Mouse (Mus musculus) CH12.LX (cell line): Measurements from ENCODE around the gene Tex9. TPM values are rescaled to one million over a fixed set of nuclear protein-coding genes. Genes with fewer than 3 reads are reported as not detected.

Experiments
- DNase-seq: peaks from one replicate; pipeline ENCODE4 v3.0.0-alpha.2; 2013; ENCODE audit errors: extremely low read depth
- H3K27ac ChIP-seq: 2 replicates; pipeline ENCODE4 v1.5.1; 2012; ENCODE audit warnings: low read depth, mild to moderate bottlenecking, control low read depth, moderate library complexity; ENCODE audit not compliant: insufficient read depth
- H3K27me3 ChIP-seq: replicated peaks from 2 replicates; pipeline ENCODE3; 2012; ENCODE audit warnings: inconsistent platforms
- H3K36me3 ChIP-seq, 2 experiments: replicated peaks in 1 of 2; 2 replicates each; pipeline versions ENCODE3 to v1.6.1; 2012; ENCODE audit warnings: inconsistent platforms in 1 of 2, low read length in 1 of 2, mild to moderate bottlenecking in 1 of 2, mixed read lengths in 1 of 2, moderate library complexity in 1 of 2; ENCODE audit not compliant: control insufficient read depth in 1 of 2, insufficient read depth in 1 of 2
- H3K4me1 ChIP-seq, 2 experiments: 2 replicates each; pipeline ENCODE4 v1.6.1; 2012; ENCODE audit warnings: inconsistent platforms in 1 of 2, moderate library complexity in 1 of 2; ENCODE audit not compliant: insufficient read depth in 2 of 2, control insufficient read depth in 1 of 2
- H3K4me2 ChIP-seq: 2 replicates; pipeline ENCODE4 v1.6.1; 2012; ENCODE audit warnings: low read depth, mild to moderate bottlenecking, control low read depth; ENCODE audit not compliant: poor library complexity, insufficient read depth, severe bottlenecking
- H3K4me3 ChIP-seq, 3 experiments: fragments of 150-350 bp in 1 of 3; sonication (generic) in 1 of 3; replicated peaks in 1 of 3; 2 replicates each; pipeline versions ENCODE3 to v1.5.1; 2011 to 2012; ENCODE audit warnings: low read depth in 2 of 3, low read length in 2 of 3, mild to moderate bottlenecking in 2 of 3, moderate library complexity in 2 of 3, control low read depth in 1 of 3, improper control_type of control experiment in 1 of 3, inconsistent platforms in 1 of 3, mixed read lengths in 1 of 3; ENCODE audit not compliant: poor library complexity in 1 of 3
- H3K79me2 ChIP-seq: replicated peaks from 2 replicates; pipeline ENCODE4 v1.6.1; 2012; ENCODE audit warnings: mild to moderate bottlenecking, moderate library complexity; ENCODE audit not compliant: control insufficient read depth, poor library complexity, insufficient read depth, severe bottlenecking; ENCODE audit errors: extremely low read depth
- H3K9ac ChIP-seq: 2 replicates; pipeline ENCODE4 v1.6.1; 2012; ENCODE audit warnings: low read depth, mild to moderate bottlenecking, control low read depth, moderate library complexity; ENCODE audit not compliant: insufficient read depth
- H3K9me3 ChIP-seq: replicated peaks from 2 replicates; pipeline ENCODE3; 2012; ENCODE audit warnings: low read length, inconsistent platforms, mixed read lengths
- CHD2 ChIP-seq: IDR thresholded peaks from 2 replicates; pipeline ENCODE4 v1.6.1; 2011; ENCODE audit warnings: low read length, improper control_type of control experiment
- CTCF ChIP-seq, 2 experiments: IDR thresholded peaks in 1 of 2; conservative IDR thresholded peaks in 1 of 2; 2 replicates each; pipeline ENCODE4 v1.5.1; 2011 to 2012; ENCODE audit warnings: low read depth in 2 of 2, low read length in 2 of 2, improper control_type of control experiment in 1 of 2, inconsistent platforms in 1 of 2, mild to moderate bottlenecking in 1 of 2, moderate library complexity in 1 of 2
- ELF1 ChIP-seq: IDR thresholded peaks from 2 replicates; pipeline ENCODE4 v1.6.1; 2014; ENCODE audit warnings: low read depth, mild to moderate bottlenecking, inconsistent platforms, low read length, improper control_type of control experiment
- EP300 ChIP-seq: IDR thresholded peaks from 2 replicates; pipeline ENCODE4 v1.6.1; 2011; ENCODE audit warnings: low read length, improper control_type of control experiment
- IRF4 ChIP-seq: IDR thresholded peaks from 2 replicates; pipeline ENCODE4 v1.6.1; 2014; ENCODE audit warnings: low read depth, mild to moderate bottlenecking, inconsistent platforms, low read length, improper control_type of control experiment
- JUN ChIP-seq: IDR thresholded peaks from 2 replicates; pipeline ENCODE4 v1.6.1; 2011; ENCODE audit warnings: low read depth, mild to moderate bottlenecking, low read length, improper control_type of control experiment, moderate library complexity; ENCODE audit not compliant: insufficient read depth
- KAT2A ChIP-seq: IDR thresholded peaks from 2 replicates; pipeline ENCODE4 v1.6.1; 2012; ENCODE audit warnings: low read length, improper control_type of control experiment, inconsistent platforms; ENCODE audit not compliant: insufficient replicate concordance
- MAFK ChIP-seq: IDR thresholded peaks from 2 replicates; pipeline ENCODE4 v1.6.1; 2011; ENCODE audit warnings: low read length, improper control_type of control experiment; ENCODE audit not compliant: insufficient replicate concordance
- MAX ChIP-seq: IDR thresholded peaks from 2 replicates; pipeline ENCODE4 v1.6.1; 2011; ENCODE audit warnings: low read length, improper control_type of control experiment
- MAZ ChIP-seq: IDR thresholded peaks from 2 replicates; pipeline ENCODE4 v1.6.1; 2012; ENCODE audit warnings: low read depth, mild to moderate bottlenecking, inconsistent platforms, low read length, improper control_type of control experiment, moderate library complexity
- MXI1 ChIP-seq: IDR thresholded peaks from 2 replicates; pipeline ENCODE4 v1.6.1; 2011; ENCODE audit warnings: mild to moderate bottlenecking, low read depth, low read length, improper control_type of control experiment
- MYC ChIP-seq: IDR thresholded peaks from 2 replicates; pipeline ENCODE4 v1.6.1; 2011; ENCODE audit warnings: low read depth, mild to moderate bottlenecking, improper control_type of control experiment, low read length
- NELFE ChIP-seq: IDR thresholded peaks from 2 replicates; pipeline ENCODE4 v1.6.1; 2011; ENCODE audit warnings: low read depth, low read length, improper control_type of control experiment
- POLR2A ChIP-seq: IDR thresholded peaks from 2 replicates; pipeline ENCODE4 v1.6.1; 2011; ENCODE audit warnings: low read depth, mild to moderate bottlenecking, improper control_type of control experiment, low read length
- RAD21 ChIP-seq: IDR thresholded peaks from 2 replicates; pipeline ENCODE4 v1.6.1; 2011; ENCODE audit warnings: low read depth, mild to moderate bottlenecking, low read length, improper control_type of control experiment, moderate library complexity
- SIN3A ChIP-seq: IDR thresholded peaks from 2 replicates; pipeline ENCODE4 v1.6.1; 2012; ENCODE audit warnings: low read length, improper control_type of control experiment, inconsistent platforms
- SMC3 ChIP-seq: IDR thresholded peaks from 2 replicates; pipeline ENCODE4 v1.6.1; 2011; ENCODE audit warnings: low read depth, low read length, improper control_type of control experiment
- TBP ChIP-seq: conservative IDR thresholded peaks from 2 replicates; pipeline ENCODE4 v1.6.1; 2011; ENCODE audit warnings: low read depth, low read length, improper control_type of control experiment
- UBTF ChIP-seq: IDR thresholded peaks from 2 replicates; pipeline ENCODE4 v1.6.1; 2012; ENCODE audit warnings: low read depth, mild to moderate bottlenecking, inconsistent platforms, low read length, improper control_type of control experiment, moderate library complexity
- USF2 ChIP-seq: conservative IDR thresholded peaks from 2 replicates; pipeline ENCODE4 v1.6.1; 2011; ENCODE audit warnings: low read depth, low read length, improper control_type of control experiment
- ZC3H11A ChIP-seq: IDR thresholded peaks from 2 replicates; pipeline ENCODE4 v1.6.1; 2012; ENCODE audit warnings: low read depth, mild to moderate bottlenecking, inconsistent platforms, low read length, improper control_type of control experiment
- ZMIZ1 ChIP-seq: IDR thresholded peaks from 2 replicates; pipeline ENCODE4 v1.6.1; 2012; ENCODE audit warnings: low read depth, mild to moderate bottlenecking, inconsistent platforms, low read length, improper control_type of control experiment
- ZNF384 ChIP-seq: IDR thresholded peaks from 2 replicates; pipeline ENCODE4 v1.6.1; 2012; ENCODE audit warnings: low read depth, low read length, improper control_type of control experiment, inconsistent platforms
- dilution Hi-C: fragments of 300-500 bp; cut with MboI; formaldehyde crosslinking; loops from 2 replicates; pipeline ENCODE4 v1.14.3; 2020; ENCODE audit warnings: low sequenced_read_pairs; ENCODE audit not compliant: extremely low pct_unique_long_range_greater_than_20kb, extremely low pct_ligation_motif_present
- in situ Hi-C: fragments of 300-500 bp; cut with MboI; formaldehyde crosslinking; loops from 3 replicates; pipeline ENCODE4 v1.14.3; 2019; ENCODE audit warnings: low sequenced_read_pairs, low pct_ligation_motif_present, low pct_unique_long_range_greater_than_20kb, mixed read lengths
- polyA plus RNA-seq: library from polyadenylated mRNA; unstranded; fragments of >175 nt; gene quantifications from 2 replicates; pipeline ENCODE4 v1.2.1, GENCODE M21; 2012; ENCODE audit warnings: low read depth; ENCODE audit not compliant: insufficient read length
- total RNA-seq, 2 experiments: library from RNA; depleted of rRNA; stranded (reverse); fragments of 300-350 nt in 1 of 2; fragments of >200 nt in 1 of 2; gene quantifications; 2 replicates each; pipeline ENCODE4 v1.2.3; 2012 to 2014

Gene Tex9
- total and polyA plus RNA-seq, 3 experiments: 12.1 to 27.4 (median 12.7) TPM

DNA sequence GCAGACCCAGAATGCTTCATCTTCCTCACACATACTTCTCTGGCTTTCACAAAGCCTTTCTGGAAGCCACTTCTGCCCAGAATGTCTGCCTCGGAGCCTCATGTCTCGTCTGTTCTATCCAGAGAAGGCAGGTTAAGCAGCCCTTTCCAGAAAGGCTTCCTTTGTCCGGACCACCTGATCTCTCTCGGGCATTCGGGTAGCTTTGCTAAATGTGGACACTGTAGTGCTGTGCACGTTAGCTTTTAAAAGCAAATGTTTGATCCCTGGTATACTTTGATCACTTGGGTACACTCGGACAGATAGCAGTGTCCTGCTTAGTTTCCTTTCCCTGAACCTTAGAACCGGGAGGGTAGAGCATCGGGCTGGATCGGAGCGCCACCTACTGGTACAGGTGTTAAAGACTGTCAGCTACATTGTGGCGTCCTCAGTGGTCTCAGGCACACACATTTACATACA, 83.9 kb downstream of the Tex9 start:
- TF ChIP-seq SIN3A (0 out of 2 replicates have a peak, but pooled peaks have one; percentile 3), MAX (no peak), SMC3 (peak; percentile 78), MYC (0 out of 2 replicates have a peak, but pooled peaks have one; percentile 34), RAD21 (peak; percentile 93), TBP (0 out of 2 replicates have a peak, but pooled peaks have one; percentile 34), CTCF (conservative IDR thresholded peaks at IDR 0.05 in 1 of 2, IDR thresholded peaks at IDR 0.05 in 1 of 2; ENCODE audit: low read depth in 2 of 2, low read length in 2 of 2) (peak; percentile 91 to 95), MXI1 (no peak)
- Histone ChIP-seq H3K4me2 (peak overlapping the region; percentile 79), H3K27ac (no peak overlapping the region), H3K9me3 (no peaks in the 10 kb centered on the region), H3K4me3 (peak overlapping the region; percentile 50 to 63 (median 53)), H3K79me2 (no peaks in the 10 kb centered on the region), H3K36me3 (no peaks in the 10 kb centered on the region), H3K27me3 (no peaks in the 10 kb centered on the region), H3K9ac (peak overlapping the region; percentile 20; the same call in 1 of the 2 replicates), H3K4me1 (peaks cover 0 to 17% of the 10 kb centered on the region in 2 experiments; a peak in 2 of 4 replicates)
- dilution Hi-C loops: no loop called here
- DNase-seq: peak; percentile 87
- in situ Hi-C loops: loop anchor here (5.0 to 10.0 kb wide), 3 partner anchors 211 to 763 kb away; no protein-coding TSS in a partner anchor

DNA sequence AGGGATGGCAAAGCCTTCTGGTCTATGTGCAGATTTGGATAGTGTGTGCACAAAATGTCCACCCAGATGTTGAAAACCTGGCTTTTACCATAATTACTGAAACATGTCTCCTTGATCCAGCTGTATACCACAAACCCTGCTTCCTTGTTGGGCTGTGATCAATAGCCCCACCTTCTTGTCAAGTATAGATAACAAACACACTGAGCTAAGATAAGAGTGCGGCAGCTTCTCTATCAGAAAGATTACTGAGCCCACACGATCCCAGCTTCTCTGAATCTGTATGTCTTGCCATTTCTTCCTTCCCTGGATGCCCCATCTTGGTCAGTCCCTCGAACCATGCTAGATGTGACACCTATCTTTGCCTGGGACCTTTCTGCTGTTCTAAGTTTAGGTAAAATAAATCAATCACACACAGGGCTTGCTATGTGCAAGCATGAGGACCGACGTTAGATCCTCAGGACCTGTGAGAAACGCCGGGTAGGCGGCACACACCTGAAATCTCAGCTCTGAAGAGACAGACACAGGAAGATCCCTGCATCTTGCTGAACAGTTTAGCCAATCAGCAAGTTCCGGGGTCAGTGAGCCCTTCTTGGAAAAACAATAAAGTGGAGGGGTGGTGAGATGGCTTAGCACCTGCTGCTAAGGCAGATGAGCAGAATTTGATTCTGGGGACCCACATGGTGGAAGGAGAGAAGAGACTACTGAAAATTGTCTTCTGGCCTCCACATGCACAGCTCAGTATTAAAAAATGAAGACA, 86.0 kb downstream of the Tex9 start:
- no peak overlapping the region for H3K4me2 ChIP-seq

More for the DNA sequence above, 86.0 kb downstream of the Tex9 start:
- DNase-seq: no peak
- Histone ChIP-seq H3K27me3 (no peaks in the 10 kb centered on the region), H3K79me2 (no peaks in the 10 kb centered on the region), H3K4me1 (peaks cover 0 to 17% of the 10 kb centered on the region in 2 experiments; a peak in 2 of 4 replicates), H3K4me3 (no peak overlapping the region), H3K9ac (no peak overlapping the region), H3K9me3 (no peaks in the 10 kb centered on the region), H3K27ac (no peak overlapping the region), H3K36me3 (no peaks in the 10 kb centered on the region)
- TF ChIP-seq ZMIZ1 (no peak), UBTF (no peak), TBP (no peak), USF2 (no peak), MAX (no peak), MAFK (no peak), EP300 (no peak), CHD2 (no peak), KAT2A (no peak), MYC (no peak), ZNF384 (no peak), SIN3A (no peak), NELFE (no peak), ELF1 (no peak), POLR2A (no peak), MAZ (no peak), IRF4 (no peak), ZC3H11A (no peak), JUN (no peak), MXI1 (no peak)
- dilution Hi-C loops: no loop called here
- in situ Hi-C loops: loop anchor here (5.0 to 10.0 kb wide), 3 partner anchors 209 to 761 kb away; no protein-coding TSS in a partner anchor
